14 mouse cellular contexts compared by ENCODE assay signal in genomic region chr8:124202895-124203294, GRCm38 (mm10).
"Had no signal": no experiment of that assay in that cellular context is flagged by ENCODE, and none has a peak within 500 bp of the region (broad histone marks: within the 10 kb centered on the region; RNA-seq: fewer than 3 reads in every experiment).

No protein-coding gene starts in this region.

- H3K4me2 ChIP-seq: hindbrain, embryonic 14.5 days; intestine, embryonic 15.5 days; limb, embryonic 15.5 days; midbrain, embryonic 13.5 days; neural tube, embryonic 15.5 days had no signal

- H3K27ac ChIP-seq: hindbrain, embryonic 14.5 days; intestine, embryonic 15.5 days; left cerebral cortex, adult 2 months; limb, embryonic 15.5 days; liver, embryonic 14.5 days; midbrain, embryonic 13.5 days; neural tube, embryonic 15.5 days had no signal

- H3K9me3 ChIP-seq: intestine, embryonic 15.5 days; limb, embryonic 15.5 days; midbrain, embryonic 13.5 days; neural tube, embryonic 15.5 days had no signal

- DNase-seq: kidney, adult 8-10 months; kidney, postnatal 10 days; kidney, postnatal 4 days; lung, adult 18-20 months; right cerebral cortex, adult 18-20 months; thymus, postnatal 4 days had no signal

- H3K27me3 ChIP-seq: intestine, embryonic 15.5 days; neural tube, embryonic 15.5 days had no signal

- H3K4me1 ChIP-seq: limb, embryonic 15.5 days had no signal

- ATAC-seq: intestine, embryonic 15.5 days; midbrain, embryonic 13.5 days had no signal

- H3K4me3 ChIP-seq: intestine, embryonic 15.5 days; left cerebral cortex, adult 2 months; limb, embryonic 15.5 days; midbrain, embryonic 13.5 days; myocyte; neural tube, embryonic 15.5 days had no signal

- H3K9ac ChIP-seq: hindbrain, embryonic 14.5 days; intestine, embryonic 15.5 days; limb, embryonic 15.5 days; liver, embryonic 14.5 days; midbrain, embryonic 13.5 days; neural tube, embryonic 15.5 days had no signal

- H3K36me3 ChIP-seq: intestine, embryonic 15.5 days; limb, embryonic 15.5 days; midbrain, embryonic 13.5 days; neural tube, embryonic 15.5 days had no signal
